Mouse (Mus musculus): Measurements from ENCODE around the gene Klhl21.

Klhl21 gene

GRCm38 (mm10) chr4:151994228-151995171 is 14.1 kb upstream of the Klhl21 start:
- in situ Hi-C loops (cut with MboI, MseI) = loop anchor here (25.0 kb wide), 2 partner anchors 1757 to 1968 kb away; partner anchors contain the start of genes A430005L14Rik (in 1 of the 2) and Eno1 (in 1 of the 2)

GRCm38 (mm10) chr4:151995371-151996172 is 13.0 kb upstream of the Klhl21 start:
- in situ Hi-C loops (cut with MboI, MseI) = loop anchor here (25.0 kb wide), 2 partner anchors 1758 to 1967 kb away; partner anchors contain the start of genes A430005L14Rik (in 1 of the 2) and Eno1 (in 1 of the 2)

DNA sequence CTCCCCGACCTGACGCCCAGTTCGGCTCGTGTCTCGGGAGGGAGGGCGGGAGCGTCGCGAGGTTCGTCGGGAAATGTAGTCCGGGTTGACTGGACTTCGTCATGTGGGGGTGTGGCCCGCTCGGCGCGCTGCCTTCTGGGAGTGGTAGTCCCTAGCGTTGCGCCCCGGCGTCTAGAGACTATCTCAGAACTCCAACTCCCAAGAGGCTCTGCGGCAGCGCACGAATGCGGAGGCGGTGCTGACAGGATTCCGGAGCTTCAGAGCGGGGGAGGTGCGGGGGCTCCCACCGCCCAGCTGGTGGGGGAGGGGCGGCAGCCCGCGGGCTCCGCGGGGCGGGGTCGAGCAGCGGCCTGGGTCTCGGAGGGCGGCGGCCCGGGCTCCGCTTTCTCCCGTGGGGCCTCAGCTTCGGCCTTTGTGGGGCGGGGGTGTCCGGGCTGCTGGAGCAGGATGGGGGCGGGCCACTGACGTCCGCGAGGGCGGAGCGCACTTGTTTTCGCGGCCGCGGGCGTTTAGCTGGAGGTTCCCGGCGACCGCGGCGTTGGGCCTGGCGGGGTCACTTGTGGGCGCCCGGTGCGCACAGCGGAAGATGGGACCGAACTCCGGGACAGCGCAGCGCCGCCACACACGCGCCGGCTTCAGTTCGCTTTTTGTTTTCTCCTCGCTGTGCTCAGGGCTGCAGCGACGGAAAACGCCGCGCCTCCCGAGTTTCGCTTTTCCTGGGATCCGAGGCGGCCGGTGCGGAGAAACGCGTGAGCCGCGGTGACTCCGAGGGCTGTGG is 12.2 kb upstream of the Klhl21 start, which contains the start of gene Phf13:
Gene Phf13 (minus strand): TSS at position 86 of the 778 bp plus-strand sequence.
- in situ Hi-C loops (cut with MboI, MseI) = loop anchor here (25.0 kb wide), 2 partner anchors 1759 to 1966 kb away; partner anchors contain the start of genes A430005L14Rik (in 1 of the 2) and Eno1 (in 1 of the 2)

DNA sequence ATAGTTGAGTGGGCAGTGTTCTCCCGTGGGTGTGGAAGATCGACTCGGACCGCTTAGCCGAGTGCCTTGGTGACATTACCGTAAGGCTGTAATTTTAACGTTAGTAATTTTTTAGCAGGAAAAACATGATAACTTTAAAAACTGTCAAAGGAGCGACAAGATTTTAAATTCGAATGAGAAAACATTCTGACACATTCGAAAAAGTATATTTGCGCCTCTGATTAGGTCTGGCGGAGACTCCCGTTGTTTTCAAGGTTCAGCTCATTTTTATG is 11.7 kb upstream of the Klhl21 start:
- in situ Hi-C loops (cut with MboI, MseI) = loop anchor here (25.0 kb wide), 2 partner anchors 1760 to 1965 kb away; partner anchors contain the start of genes A430005L14Rik (in 1 of the 2) and Eno1 (in 1 of the 2)

- in situ Hi-C loops (cut with MboI, MseI) = loop anchor here (25.0 kb wide), 2 partner anchors 1760 to 1965 kb away; partner anchors contain the start of genes A430005L14Rik (in 1 of the 2) and Eno1 (in 1 of the 2)
Observed at GRCm38 (mm10) chr4:151997701-151998100, 10.9 kb upstream of the Klhl21 start.

GRCm38 (mm10) chr4:151999481-151999880 is 9.1 kb upstream of the Klhl21 start:
- in situ Hi-C loops (cut with MboI, MseI) = loop anchor here (25.0 kb wide), 2 partner anchors 1762 to 1963 kb away; partner anchors contain the start of genes A430005L14Rik (in 1 of the 2) and Eno1 (in 1 of the 2)

- in situ Hi-C loops (cut with MboI, MseI) = loop anchor here in 1 of 2 experiments (10.0 kb wide), 1 partner anchor 1086 kb away; the partner anchor contains the start of genes Park7 and Tnfrsf9
Observed at GRCm38 (mm10) chr4:152000906-152001305, 7.7 kb upstream of the Klhl21 start.

DNA sequence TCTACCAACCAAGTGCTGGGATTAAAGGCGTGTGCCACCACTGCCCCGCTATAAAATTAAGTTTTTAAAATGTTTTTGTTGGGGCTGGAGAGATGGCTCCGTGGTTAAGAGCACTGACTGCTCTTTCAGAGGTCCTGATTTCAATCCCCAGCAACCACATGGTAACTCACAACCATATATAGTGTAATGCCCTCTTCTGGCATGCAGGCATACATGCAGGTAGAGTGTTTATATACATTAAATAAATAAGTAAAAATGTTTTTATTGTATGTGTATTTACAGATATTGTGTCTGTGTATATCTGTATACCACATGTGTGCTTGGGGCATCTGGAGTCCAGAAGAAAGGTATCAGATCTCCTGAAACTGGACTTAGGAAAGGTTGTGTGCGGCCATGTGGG is 7.3 kb upstream of the Klhl21 start:
- in situ Hi-C loops (cut with MboI, MseI) = loop anchor here in 1 of 2 experiments (10.0 kb wide), 1 partner anchor 1087 kb away; the partner anchor contains the start of genes Park7 and Tnfrsf9

- in situ Hi-C loops (cut with MboI, MseI) = loop anchor here in 1 of 2 experiments (10.0 kb wide), 1 partner anchor 1087 kb away; the partner anchor contains the start of genes Park7 and Tnfrsf9
Observed at GRCm38 (mm10) chr4:152002063-152002462, 6.5 kb upstream of the Klhl21 start.

DNA sequence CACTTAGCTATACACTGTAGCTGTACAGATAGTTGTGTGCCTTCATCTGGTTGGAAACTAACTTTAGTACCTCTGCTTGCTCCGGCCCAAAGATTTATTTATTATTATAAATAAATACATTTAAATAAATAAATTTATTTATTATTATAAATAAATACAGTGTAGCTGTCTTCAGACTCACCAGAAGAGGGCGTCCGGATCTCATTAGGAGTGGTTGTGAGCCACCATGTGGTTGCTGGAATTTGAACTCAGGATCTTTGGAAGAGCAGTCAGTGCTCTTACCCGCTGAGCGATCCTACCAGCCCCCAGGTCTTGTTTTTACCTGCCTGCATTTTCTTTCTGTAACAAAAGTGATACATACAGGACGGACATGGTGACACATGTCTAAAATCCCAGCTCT is 2.5 kb upstream of the Klhl21 start:
- in situ Hi-C loops (cut with MboI, MseI) = loop anchor here in 1 of 2 experiments (10.0 kb wide), 1 partner anchor 1091 kb away; the partner anchor contains the start of genes Park7 and Tnfrsf9

DNA sequence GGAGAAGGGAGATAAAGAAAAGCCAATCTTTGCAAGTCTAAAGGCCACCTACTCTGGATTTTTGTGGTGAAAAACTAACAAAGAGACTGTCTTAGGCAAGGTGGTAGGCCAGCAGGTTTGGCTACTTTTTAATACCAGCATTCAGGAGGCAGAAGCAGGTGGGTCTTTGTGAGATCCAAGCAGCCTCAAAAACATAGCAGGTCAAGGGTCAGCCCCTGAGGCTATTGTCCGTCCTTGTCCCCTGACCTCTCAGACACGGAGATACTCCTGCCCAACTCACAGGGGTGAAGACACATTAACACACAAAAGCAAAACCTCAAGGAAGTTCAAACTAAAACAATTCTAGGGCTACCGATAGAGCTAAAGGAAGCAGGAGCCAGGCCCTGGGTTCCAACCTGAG is 1.8 kb upstream of the Klhl21 start:
- in situ Hi-C loops (cut with MboI, MseI) = loop anchor here in 1 of 2 experiments (10.0 kb wide), 1 partner anchor 1092 kb away; the partner anchor contains the start of genes Park7 and Tnfrsf9

- in situ Hi-C loops (cut with MboI, MseI) = loop anchor here in 1 of 2 experiments (10.0 kb wide), 1 partner anchor 1093 kb away; the partner anchor contains the start of genes Park7 and Tnfrsf9
Observed at GRCm38 (mm10) chr4:152007481-152008147, 989 bp upstream of the Klhl21 start.

DNA sequence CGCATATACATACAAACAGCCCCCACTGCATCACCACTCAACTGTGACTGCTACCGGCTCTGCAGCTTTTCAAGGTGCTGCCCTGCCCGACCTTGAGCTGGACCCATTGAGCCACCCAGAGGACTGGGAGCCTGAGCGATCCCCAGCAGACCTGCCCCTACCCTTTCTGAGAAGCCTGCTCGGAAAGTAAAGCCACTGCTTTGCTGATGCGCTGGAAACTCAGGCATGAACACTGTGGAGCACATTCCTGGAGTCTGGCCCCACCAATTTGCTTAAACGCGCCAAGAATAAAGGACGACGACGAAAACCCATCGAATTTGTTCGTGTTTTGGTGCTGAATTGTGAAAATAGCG is 479 bp upstream of the Klhl21 start:
- in situ Hi-C loops (cut with MboI, MseI) = loop anchor here in 1 of 2 experiments (10.0 kb wide), 1 partner anchor 1093 kb away; the partner anchor contains the start of genes Park7 and Tnfrsf9

GRCm38 (mm10) chr4:152009076-152010051 is 761 bp downstream of the Klhl21 start:
- in situ Hi-C loops (cut with MboI, MseI) = loop anchor here (5.0 to 10.0 kb wide), 4 partner anchors 147 to 1215 kb away; partner anchors contain the start of genes Camta1 (in 1 of the 2), Park7 (in 1 of the 2), Tnfrsf9 (in 1 of the 2) and Vamp3 (in 1 of the 2)

GRCm38 (mm10) chr4:152010091-152010706 is 1.6 kb downstream of the Klhl21 start:
- in situ Hi-C loops (cut with MboI, MseI) = loop anchor here in 1 of 2 experiments (5.0 to 10.0 kb wide), 3 partner anchors 148 to 1215 kb away; partner anchors contain the start of genes Camta1 and Vamp3

- in situ Hi-C loops (cut with MboI, MseI) = loop anchor here in 1 of 2 experiments (5.0 to 10.0 kb wide), 3 partner anchors 148 to 1216 kb away; partner anchors contain the start of genes Camta1 and Vamp3
Observed at GRCm38 (mm10) chr4:152010707-152011134, 2.1 kb downstream of the Klhl21 start.

DNA sequence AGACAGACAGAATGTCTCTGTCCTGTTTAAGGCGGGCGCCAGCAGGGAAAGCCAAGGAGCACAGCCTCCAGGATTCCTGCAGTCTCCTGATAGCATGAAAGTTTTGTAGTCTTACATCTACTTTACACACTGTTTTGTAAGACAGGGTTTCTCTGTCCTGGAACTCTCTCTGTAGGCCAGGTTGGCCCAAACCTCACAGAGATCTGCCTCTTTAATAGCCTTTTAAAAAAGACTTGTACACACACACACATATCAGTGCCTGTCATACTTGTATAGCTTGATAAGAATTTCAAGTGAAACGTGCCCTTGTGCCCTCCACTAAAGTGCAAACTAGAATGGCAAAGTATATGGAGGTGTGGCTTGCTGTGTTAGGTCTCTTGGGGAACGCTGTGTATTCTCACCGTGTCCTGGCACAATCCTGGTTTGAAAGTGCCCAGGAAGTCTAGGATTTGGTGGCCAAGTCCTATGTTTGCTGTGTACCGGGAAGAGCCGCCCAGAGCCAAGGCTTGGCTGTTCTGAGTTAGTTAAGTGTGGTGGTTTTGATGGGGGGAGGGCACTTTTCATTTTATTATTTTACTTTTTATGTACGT is 2.7 kb downstream of the Klhl21 start:
- in situ Hi-C loops (cut with MboI, MseI) = loop anchor here in 1 of 2 experiments (5.0 to 10.0 kb wide), 3 partner anchors 149 to 1216 kb away; partner anchors contain the start of genes Camta1 and Vamp3
